Mouse (Mus musculus): ENCODE measurements around the gene Coro1b.
A peak's percentile ranks its signal among the peaks of the same experiment; 100 is the strongest.

The Coro1b gene

GRCm38 (mm10) chr19:4144550-4145498 is 3.6 kb upstream of the Coro1b start:
- no peak for DNase-seq

DNA sequence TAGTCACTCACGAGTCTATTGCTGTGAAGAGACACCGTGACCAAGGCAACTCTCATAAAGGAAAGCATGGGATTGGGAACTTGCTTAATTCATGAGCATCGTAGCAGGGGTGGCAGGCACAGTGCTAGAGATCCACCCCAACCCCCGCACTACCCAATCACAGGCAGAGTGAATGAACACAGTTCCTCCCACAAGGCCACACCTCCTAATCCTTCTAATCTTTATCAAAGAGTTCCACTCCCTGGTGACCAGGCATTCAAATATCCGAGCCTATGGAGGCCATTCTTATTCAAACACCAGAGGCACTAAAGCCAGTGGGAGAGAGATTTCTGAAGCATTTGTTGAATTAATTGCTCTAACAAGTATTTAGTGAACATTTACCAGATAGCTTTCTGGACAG is 2.5 kb upstream of the Coro1b start:
- no peak for DNase-seq

DNA sequence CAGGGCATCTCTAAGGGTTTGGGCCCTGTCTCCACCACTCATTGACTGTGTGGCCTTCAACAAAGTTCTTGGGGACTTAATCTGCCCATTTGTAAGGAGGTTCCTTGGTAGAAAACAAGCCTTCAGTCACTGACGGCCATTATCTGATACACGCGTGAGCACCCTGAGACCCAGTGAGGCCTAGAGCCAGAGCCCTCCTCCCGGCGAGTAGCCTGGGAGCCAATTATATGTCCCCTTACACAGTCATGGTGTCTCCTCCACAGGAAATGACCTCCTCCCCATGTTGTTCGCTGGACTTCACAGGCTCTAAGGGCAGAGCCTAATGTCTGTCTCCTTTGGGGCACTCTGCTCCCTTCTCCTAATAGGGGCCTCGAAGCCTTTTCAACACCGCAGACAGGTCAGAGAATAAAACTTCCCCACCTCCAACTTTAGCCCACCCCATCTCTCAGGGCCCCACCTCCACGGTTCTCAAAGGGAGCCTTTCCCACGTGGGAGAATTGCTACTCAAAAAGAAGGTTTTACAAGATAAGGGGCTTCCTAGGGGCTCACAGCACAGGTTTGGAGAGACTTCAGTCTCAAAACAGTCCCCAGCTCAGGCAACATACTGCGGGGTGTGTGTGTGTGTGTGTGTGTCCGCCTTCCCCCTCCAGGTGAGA is 1.9 kb upstream of the Coro1b start:
- no peak for DNase-seq

- DNase-seq = no peak
These were observed 1.4 kb upstream of the Coro1b start for GRCm38 (mm10) chr19:4147022-4147405.

- DNase-seq = peak in 1 of 2 experiments; percentile 13
These were observed 483 bp upstream of the Coro1b start for GRCm38 (mm10) chr19:4147782-4148490.

DNA sequence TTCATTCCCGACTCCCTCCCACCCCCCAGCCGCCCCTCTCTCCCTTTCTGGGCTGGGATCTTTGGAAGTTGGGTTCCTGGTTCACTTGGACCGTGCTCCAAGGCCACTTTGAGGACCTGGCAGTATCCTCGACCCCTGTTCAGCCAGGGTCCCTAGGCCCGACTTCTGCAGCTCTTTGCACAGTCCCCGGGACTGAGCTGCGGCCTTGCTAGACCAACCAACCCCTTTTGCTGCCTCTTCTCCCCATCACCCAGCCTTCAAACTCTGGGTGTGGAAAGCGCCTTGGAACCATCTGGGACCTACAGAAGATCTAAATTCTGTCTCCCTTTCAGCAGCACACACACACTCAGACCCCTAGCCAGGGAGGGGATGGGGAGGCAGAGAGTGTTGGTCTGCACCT is 400 bp downstream of the Coro1b start:
- DNase-seq = no peak

DNA sequence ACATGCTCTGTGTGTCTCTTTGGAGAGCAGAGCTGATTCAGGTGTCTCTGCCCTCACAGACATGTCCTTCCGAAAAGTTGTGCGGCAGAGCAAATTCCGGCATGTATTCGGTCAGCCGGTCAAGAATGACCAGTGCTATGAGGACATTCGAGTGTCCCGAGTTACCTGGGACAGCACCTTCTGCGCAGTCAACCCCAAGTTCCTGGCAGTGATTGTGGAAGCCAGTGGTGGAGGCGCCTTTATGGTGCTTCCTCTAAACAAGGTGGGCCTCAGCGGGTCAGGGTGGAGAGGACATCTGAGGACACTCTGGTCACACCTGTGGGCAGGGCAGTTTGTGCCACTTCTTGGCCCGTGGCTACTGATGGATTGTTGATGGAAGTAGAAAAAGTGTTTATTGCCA is 864 bp downstream of the Coro1b start:
- DNase-seq = no peak

DNA sequence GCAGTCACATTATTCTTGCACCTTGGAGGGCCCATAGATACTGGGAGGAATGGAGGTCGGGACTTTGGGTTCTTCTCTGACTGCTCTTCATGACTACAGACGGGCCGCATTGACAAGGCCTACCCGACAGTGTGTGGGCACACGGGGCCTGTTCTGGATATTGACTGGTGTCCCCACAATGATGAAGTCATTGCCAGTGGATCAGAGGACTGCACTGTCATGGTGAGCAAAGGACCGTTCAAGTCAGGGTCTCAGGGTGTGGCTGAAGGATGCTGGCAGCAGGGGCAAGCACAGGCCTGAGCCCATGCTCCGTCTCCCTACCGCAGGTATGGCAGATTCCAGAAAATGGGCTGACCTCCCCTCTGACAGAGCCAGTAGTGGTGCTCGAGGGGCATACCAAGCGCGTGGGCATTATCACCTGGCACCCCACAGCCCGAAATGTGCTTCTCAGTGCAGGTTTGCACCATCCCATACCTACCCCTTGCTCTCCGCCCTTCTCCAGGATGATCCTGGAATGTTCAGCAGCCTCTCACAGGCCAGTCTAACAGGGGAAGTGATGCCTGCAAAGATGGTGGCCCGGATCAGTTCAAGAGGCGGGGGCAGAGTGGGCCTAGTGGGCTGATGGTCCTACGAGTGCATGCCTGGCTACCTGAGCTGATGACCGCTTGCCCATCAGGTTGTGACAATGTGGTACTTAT is 1.5 kb downstream of the Coro1b start:
- DNase-seq = no peak

GRCm38 (mm10) chr19:4150567-4151487 is 2.4 kb downstream of the Coro1b start:
- DNase-seq = no peak

DNA sequence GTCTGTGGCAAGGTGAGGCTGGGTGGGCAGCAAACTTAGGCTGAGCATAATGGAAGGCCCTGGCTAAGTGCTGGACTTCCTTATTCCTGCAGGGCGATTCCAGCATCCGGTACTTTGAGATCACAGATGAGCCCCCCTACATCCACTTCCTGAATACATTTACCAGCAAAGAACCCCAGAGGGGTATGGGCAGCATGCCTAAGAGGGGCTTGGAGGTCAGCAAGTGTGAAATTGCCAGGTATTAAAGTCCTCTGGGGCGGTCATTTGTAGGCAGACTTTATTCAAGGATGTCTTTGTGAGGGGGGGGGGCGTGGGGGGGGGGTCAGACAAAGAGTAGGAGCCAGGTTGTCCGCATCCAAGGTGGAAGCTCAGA is 3.1 kb downstream of the Coro1b start:
- no peak for DNase-seq

GRCm38 (mm10) chr19:4151898-4152297 is 3.5 kb downstream of the Coro1b start:
- no peak for DNase-seq

GRCm38 (mm10) chr19:4152445-4153231 is 4.2 kb downstream of the Coro1b start:
- DNase-seq = peak; percentile 61 to 68

GRCm38 (mm10) chr19:4153232-4153654 is 4.8 kb downstream of the Coro1b start, which contains the start of gene Ptprcap:
Gene Ptprcap (plus strand): TSS chr19:4153604.
- peak; percentile 68 to 78 for DNase-seq

- peak in 1 of 2 experiments; percentile 17 for DNase-seq
These were observed 6.2 kb downstream of the Coro1b start for GRCm38 (mm10) chr19:4154437-4155222.

DNA sequence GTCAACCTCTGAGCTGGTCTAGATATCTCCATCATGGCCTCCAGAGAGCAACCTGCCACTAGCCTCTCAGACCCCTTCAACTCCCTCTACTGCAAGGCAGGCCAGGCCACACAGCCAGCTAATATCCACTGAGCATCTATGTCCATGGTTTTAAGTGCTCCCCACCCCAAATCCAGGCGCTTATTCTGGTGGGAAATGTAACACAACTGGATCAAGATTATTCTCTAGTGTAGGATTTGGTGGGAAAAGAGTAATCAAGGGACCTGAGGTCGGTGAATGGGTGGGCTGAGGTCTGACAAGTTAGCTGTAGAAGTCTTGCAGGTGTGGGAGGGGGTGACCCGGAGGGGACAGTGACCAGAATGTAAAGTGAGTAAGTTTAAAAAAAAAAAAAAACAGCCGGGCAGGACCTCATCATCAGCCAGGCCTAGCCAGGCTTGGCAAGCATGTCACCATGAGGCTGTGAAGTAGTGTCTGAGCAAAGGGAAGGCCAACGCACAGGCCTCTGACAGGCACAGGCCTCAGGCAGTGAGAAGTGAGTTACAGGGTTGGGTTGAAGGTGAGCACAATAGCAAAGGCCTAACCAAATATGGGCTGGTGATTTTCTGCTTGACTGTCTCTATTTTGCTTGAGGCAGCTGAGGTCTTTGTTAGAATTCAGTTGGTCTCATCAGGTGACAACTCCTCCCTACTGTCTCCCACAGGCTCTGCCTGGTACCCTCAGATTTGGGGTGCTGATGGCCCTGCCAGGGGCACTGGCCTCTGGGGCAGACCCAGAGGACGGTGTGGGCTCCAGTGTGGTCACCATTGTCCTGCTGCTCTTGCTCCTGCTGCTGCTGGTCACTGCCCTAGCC is 7.0 kb downstream of the Coro1b start:
- DNase-seq = no peak

GRCm38 (mm10) chr19:4156073-4156579 is 7.7 kb downstream of the Coro1b start:
- peak in 1 of 2 experiments; percentile 19 for DNase-seq

DNA sequence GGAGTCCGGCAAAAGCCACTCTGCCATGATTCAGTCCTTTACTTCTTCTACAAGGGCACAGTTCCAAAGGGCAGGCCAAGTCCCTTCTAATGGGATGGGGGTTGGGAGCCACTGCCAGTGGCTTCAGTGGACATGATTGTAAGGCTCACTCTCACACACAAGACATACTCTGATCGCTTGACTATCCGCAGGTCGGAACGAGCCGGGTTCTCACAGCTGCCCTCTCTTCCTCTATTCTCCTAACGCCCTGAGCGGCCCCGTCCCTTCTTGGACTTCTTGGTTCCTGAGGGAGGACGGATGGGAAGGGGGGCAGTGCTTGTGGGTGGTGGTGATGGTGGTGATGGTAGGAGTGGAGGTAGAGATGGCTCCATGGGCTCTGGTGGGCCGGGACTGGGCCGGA is 8.4 kb downstream of the Coro1b start:
- no peak for DNase-seq

- no peak for DNase-seq
These were observed 10.6 kb downstream of the Coro1b start for GRCm38 (mm10) chr19:4159049-4159448.

All from cerebellum, postnatal 14 days (tissue).